Mouse (Mus musculus): ENCODE measurements around the gene Als2cr12.
"Not testable (repeated sequence)": the region's sequence is repeated elsewhere in the genome, so short reads cannot be mapped to it uniquely, and the experiment has no call there.

The Als2cr12 gene

DNA sequence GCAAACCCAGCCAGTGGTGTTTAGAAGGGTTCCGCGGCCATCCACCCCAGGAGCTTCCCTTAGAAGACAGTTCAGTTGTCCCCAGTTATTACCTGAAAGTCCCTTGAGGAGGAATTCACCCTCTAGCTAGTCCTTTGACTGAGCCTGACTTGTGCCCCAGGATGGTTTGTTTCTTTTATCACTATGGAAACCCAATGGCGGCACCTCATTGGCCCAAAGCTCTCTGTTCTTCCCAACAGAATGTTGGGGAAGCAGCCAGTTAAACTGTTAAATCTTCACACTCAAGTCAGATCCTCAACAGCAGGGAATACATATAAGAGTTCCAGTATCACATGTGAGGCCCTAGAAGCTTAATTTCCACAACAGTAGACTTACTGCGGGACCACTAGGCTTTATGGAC, at the start of gene Als2cr12:
Gene Als2cr12 (minus strand): TSS at position 180 of the 400 bp plus-strand sequence.
- DNase-seq = not testable (repeated sequence)

DNA sequence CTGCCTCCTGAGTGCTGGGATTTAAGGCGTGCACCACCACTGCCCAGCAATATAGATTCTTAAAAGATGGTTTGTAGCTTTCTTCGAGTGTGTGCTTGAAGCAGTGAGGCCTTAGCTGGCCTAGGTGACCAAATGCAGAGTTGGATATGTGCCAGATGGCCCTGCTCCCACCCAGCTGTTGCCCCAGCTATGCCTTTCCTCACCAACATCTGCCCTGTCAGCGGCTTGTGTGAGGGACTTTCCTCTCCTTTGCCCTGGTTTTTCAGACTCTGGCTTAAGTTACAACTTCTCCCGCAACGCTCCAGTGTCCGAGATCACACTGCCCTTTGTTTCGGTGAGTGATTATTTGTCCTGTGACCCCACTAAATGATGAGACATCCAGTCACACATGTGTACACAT, 48.9 kb upstream of the Als2cr12 start:
- DNase-seq = no peak

DNA sequence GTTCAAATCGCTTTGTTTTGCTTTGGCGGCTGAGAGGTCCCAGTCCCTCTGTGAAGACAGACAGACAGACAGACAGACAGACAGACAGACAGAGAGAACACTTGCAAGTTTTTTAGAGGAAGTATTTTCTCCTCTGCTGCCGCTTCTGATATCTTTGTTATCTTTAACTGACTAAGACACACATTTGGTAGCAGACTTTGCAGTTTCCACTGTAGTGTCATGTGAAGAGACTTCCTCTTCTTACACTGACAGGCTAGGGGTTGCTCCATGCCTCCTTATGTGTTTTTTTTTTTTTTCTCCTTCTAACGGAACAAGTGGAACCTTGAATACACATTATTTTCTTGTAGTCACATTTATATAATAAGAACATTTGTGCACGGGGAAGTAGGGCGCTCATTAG, 47.5 kb upstream of the Als2cr12 start:
- no peak for DNase-seq

DNA sequence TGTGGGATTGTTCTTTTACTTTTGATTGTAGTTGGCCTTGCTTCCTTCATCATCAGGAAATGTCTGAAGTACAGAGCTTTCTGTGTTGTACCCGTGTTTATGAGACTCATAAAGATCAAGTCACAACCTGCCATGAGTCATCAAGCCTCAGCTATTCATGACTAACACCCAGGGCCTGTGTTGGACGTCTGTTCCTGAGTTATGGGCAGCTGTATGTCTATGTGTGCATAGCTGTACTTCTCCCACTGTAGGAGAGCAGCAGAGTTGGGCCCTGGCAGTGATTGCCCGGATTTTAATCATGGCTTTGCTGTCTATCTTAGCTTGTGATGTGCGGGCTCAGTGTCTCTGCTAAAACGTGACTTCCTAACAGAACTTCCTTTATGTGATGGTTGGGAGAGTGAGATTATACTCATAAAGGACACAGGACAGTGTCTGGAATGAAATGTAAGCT, 46.8 kb upstream of the Als2cr12 start:
- no peak for DNase-seq

DNA sequence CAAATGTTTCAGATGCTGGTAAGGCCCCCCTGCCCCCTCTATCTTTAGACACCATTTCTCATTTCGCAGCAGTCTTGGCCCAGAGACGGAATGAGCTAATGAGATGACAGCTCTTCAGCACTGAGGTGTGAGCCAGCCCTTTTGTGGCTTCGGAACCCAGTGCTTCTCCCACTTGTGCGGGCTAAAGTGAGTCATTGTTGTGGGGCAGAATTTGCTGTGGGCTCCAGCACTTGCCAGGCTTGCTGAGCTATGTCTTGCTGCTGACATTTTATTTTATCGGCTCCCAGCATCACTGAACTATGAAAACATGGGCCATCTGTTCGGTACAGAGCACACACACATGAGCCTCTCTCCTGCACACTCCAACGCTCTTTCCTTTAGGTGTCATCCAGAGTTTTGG, 43.7 kb upstream of the Als2cr12 start:
- peak; percentile 94 for DNase-seq

DNA sequence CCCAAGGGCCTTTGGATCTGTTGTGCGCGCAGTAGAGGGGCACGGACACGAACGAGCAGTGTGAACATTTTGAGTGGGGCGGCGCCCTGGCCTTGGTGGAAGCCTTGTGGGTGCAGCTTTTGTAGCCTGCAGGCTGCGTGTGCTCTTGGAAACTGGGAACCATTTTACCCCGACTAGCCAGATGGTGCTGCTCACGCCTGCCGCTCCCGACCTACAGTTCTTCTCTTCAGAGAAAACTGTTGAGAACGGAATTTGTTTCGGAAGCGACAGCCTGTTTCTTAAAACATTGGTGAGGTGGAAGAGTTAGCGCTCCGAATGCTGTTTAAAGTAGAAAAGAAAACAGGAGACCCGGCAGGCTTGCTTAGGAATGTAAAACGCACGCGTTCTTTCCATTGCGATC, 41.2 kb upstream of the Als2cr12 start:
- peak; percentile 67 for DNase-seq

DNA sequence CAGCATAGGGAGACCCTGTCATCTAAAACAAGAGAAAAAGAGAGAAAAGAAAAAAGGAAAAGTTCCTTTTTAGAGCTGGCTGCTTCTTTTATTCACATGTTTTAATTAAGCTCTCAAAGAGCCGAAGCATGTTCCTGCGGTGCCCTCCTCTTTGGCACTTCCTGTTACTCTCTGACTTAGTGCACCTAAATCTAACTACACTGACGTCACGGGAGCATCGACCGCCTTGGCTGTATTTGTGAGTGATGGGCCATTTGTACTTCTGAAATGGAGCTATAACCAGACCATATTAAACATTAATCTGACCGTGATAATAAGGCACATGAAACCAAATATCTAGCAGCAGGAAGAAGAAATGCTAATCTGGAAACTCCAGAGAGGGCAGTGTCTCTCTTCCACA, 40.2 kb upstream of the Als2cr12 start:
- no peak for DNase-seq

DNA sequence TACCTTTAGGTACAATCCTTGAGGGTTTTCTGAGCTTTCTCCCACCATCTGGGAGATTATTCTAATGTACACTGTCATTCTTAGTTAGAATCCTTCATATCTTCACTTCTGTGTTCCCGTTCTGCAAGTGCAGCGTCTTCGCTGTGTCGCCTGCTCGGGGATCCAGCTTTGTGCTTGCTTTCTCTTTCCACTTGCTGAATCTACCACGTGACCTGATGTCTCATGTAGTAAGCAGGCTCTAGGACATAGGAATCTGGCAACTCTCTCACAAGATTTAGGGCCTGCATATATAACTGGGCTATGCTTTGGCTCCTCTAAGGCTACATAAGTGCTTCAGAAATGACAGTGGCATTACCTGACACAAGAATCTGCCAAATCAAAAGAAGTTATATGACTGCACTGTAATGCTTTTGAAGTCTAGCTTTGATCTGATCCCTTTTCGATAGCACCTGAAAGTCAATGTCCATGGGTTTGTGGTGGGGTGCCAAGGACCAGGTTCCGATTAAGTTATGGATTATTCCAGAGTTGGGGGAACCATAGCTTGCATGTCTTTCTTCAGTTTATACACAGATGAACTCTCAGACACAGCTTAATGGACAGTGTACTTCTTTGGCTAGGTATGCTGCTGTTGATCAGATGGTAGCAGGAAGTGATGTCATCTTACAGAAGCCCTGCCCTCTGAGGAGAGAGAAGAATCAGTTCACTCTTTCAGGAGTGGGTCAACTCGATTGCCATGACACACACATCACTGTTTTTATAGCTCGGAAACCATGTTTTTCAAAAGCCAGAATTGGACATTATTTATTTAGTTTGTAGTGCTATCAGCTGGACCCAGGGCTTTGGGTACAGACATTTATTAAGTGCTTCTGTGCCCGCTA, 38.5 kb upstream of the Als2cr12 start:
- DNase-seq = no peak

DNA sequence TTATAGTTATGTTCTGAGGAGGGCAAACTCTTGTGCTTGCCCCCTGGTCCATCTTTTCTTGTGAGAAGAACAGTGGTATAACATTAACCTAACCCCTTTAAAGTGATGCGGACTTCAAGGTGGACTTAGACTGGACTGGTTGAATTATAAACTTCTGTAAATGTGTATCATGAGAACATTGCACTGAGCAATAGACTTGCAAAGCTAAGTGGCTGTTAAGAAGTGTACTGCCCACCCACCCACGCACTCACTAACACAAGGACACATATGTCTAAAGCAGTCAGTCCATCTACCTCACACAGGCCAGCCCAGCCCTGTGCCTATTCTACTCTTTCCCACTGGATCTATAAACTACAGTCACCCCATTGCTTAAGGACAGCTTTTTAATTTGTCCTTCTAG, 37.8 kb upstream of the Als2cr12 start:
- no peak for DNase-seq

DNA sequence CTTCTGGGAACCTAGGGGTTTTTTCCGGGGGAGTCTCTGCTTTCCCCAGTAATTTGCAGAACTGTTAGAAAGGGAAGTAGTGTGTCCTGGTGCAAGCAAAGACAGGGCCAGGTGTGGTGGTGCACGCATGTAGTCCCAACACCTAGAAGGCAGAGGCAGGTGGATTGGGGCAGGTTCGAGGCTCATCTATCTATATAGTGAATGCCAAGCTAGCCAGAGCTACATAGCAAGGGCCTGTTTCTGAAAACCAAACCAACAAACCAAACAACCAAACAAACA, 32.7 kb upstream of the Als2cr12 start:
- DNase-seq = no peak

DNA sequence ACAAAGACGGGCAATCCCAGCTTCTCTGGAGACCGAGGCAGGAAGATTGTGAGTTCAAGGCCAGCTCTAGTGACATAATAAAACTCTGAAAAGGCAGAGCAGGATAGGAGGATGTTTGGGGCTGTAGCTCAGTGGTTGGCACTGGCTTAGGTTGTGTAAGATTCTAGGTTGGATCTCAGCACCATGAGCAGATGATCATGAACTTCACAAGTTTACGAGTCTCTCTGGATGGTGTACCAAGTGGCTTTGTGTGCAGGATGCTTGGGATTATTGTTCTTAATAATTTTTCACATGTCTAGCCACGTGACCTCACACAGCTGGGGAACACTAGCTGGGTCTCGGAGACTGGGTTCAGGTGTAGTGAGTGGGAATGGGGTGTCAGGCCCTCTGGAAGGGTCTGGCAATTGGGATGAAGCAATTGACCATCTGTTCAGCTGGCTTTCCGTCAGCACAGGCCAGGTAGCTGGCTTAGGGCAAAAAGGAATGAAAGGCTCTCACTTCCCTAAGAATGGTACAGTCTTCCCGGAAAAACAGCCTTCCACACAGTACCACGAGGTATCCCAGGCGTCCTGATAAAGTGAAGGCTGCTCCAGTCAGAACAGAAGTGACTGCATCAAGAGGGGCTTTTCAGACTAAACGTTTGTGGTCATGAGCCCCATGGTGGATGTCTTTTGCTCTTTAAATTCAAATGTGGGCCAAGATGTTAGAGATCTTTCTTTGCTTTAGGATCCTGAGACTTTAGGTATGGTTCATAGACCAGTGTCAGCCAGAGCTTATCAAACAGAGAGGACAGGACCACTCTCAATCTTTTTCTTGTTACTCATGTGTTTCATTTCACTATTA, 32.2 kb upstream of the Als2cr12 start:
- no peak for DNase-seq

DNA sequence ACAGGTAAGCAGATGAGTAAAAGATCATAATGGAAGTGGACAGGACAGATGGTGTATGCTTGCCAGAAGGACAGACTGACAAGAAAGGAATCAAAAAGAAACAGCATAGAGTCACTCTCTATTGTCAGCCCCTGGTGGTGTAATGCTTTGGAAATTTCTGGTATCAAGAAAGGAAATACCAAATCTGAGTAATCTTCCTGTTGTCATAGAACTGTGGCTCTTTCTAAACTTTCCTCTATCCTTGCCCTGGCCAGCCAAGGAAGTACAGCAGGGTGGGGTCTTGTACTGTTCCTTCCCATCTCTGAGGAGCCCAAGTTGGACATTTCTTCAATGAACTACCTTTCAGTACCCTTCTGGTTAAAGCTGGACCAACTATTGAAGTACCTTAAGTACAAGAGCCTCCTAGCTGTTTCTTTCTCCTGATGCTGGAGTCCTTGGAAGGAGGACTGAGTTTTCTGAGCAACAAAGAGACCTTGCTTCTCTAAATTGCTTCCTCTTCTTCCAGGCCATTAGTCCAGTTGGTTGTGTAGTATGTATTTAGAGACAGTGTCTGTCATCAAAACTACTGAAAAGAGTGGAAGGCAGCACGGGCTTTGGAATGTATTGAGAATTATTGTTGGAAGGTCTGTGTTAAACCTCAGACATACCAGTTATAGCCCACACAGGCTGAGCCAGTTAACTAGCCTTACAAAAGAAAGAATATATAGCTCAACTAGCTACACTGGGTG, 31.4 kb upstream of the Als2cr12 start:
- no peak for DNase-seq

DNA sequence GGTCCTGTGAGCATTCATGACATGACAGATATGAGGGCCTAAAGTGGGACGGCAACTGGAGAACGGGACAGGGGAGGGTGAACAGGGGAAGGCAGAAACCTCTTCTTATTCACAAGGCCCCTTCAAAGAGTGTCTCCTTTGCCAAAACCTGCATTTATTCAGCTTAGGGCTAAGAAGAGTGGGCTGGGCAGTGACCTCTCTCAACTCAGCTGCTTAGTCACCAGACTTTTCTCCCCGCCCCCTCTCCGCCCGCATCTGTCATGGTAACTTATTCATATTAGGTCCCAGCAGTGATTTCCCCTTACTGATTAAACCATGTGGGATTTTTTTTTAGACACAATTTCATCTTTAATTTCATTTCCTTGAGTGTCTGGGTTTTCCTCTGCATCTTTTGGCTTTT, 30.0 kb upstream of the Als2cr12 start:
- no peak for DNase-seq

DNA sequence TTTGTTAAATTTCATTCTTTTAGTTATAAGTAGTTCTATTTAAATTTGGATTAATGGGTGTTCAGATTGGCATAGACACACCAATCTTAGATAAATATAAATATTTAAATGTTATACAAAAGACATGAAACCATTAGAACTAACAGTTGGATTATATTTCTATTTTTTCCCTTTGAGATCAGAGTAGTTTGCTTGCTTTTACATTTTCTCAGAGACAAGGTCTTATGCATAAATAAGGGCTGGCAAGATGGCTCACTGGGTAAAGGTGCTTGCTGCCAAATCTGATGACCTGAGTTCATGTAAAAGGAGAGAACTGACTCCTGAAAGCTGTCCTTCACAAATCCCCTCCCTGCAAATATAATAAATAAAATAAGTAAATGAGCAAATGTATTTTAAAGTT, 29.3 kb upstream of the Als2cr12 start:
- DNase-seq = no peak

DNA sequence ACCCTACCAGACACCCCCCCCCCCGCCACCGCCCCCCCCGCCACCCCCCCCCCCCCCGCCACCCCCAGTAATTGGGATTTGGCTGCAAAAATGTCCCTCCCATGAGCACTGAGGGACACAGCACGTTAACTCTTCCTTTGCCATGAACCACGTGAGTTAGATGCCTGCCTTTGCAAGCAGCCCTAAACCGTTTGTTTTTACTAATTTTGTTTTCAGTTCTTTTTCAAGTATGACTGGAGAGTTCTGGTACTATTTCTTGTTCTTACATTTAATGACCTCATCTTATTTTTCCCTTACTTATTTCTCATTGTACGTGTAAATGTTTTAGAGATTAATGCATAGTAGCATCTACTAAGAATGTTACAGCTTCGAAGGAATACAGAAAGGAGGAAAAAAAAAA, 28.7 kb upstream of the Als2cr12 start:
- no peak for DNase-seq

DNA sequence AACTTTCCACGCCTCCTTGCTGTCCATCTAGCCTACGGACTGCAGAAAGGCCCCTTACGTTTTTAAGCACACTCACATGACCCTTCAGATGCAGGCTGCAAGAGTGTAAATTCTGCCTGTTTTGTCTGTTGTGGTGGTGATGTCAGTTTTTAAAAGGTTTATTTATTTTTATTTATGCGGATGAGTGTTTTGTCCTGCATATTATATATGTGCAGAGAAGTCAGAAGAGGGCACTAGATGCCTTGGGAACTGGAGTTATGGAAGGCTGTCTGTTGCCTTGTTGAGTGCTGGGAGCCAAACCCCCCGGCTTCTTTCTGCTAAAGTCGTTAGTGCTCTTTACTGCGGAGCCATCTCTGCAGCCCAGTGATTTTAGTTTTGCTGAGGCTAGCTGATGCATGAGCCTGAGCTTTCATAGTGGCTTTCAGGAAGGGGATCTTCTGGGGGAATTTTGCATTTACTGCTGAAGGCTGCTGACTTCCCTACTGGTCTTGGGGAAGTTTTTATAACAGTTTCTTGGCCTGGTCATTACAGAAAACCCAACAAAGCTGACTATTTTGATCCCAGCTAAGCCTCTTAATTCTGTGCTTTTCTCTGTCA, 28.1 kb upstream of the Als2cr12 start:
- no peak for DNase-seq

DNA sequence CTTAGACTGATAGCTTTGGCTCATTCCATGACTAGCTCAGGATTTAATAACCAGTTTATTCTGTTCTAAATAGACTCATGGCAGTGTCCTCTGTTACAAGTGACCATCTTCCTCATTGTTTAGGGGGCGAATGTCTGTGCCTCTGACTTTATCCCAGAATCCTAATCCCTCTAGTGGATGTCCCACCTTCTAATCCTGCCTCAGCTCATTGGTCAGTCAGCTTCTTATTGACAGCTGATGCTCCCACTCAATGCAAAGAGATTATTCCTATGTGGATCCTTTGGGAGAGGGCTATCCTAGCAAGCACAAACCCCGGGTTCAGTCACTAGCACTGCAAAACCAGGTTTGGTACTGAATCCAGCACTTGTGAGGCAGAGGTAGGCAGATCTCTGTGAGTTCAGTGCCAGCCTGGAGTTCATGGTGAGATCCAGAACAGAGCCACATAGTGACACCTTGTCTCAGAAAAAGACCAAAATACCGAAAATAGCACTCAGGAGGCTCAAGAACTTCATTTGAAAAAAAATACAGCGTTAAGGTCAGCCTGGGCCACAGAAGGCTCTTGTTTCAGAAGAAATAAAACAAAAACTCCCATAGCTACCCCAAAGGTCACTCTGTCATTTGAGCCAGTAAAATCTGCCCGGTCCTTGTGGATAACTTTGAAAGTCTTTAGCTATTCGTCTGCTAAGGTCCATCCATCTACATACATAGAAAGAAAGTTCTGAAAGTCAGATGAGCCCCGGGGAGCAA, 27.4 kb upstream of the Als2cr12 start:
- DNase-seq = no peak

DNA sequence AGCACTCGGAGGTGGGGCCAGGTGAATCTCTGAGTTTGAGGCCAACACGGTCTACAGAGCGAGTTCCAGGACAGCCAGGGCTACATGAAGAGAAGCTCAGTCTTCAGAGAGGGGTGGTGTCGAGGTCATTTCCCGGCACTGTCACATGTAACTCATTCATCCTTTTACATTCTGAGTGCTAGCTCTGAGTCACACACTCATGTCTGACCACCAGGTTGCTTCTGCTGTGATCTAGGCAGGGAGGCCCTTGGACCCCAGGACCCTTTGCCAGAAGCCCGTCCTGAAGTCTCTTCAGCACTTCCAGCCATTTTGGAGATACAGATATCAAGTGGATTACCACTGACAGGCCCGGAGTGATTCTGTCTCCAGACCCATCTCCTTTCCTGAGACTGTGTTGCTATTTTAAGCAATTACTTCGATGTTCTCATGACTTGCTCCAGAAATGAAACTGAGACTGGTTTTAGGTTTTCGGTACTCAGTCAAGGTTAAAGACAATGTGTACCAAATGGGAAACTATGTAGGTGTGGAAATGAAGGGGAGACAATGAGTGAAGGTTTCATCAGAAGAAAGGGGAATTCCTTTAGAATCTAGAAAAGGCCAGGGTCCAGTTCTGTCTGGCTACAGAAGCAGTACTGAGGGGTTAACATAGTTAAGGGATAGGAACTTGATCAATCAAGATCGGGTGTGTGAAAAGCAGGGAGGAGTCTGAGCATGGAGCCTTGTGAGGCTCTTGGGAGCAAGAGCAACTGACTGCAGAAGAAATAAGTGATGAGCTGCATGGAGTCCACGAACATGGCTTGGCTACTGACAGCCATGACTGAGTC, 26.5 kb upstream of the Als2cr12 start:
- no peak for DNase-seq

DNA sequence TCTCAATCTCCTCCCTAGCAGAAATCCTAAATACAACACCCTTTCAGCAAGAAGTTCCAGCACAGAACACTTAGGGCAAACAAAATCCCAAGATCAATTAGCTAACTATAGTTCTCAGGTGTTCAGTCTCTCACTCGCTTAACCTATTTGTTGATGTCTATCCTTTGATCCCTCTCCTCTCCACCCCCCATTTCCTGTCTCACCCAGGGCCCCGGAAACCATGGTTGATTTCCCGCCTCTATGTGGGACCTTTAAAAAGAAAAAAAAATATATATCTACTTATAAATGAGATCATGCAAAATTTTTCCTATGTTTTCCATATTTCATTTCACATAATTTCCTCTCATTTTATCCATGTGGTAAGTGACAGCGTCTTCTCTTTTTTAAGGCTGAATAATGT, 25.2 kb upstream of the Als2cr12 start:
- no peak for DNase-seq

DNA sequence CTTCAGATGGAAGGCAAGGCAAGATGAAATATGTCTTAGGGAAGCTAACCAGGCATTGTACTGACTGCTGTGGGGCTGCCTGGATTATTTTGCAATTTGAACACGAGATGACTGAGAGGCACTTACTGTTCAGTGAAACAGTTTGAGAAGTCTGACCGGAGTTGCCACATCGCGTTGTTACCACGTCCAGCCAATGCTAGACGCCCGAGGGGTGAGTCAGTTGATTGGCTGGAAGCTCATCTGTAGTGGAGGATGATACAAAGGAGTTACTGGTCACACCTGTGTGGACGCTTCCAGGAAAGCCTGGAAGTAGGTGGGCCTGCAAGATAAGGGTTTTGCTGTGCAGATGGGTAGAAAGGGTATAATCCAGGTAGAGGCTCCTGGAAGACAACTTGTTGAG, 24.3 kb upstream of the Als2cr12 start:
- DNase-seq = no peak

DNA sequence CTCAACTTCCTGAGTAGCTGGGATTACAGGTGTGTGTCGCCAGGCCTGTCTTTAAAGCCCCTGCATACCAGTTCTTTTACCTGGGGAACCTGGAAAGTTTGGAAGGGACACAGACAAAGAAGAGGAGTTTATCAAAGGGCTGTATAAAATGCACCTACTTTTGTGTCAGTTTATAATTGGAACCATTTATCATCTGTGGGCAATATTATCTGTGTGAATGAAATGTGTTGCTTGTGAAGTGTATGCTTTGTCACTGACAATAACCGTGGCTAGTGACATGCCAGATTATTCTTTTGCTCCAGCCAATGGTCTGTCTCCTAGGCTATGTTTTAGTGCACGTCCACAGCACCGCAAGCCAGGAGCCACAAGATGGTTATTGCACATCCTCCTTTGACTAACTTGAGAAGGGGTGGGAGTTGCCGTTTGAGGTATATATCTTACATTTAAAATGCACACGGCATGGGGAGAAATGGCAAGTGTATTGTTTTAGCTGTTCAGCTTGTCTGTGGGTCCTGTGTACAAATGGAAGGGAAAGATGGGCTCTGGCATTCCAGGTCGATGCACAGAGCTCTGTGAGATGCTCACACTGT, 23.7 kb upstream of the Als2cr12 start:
- DNase-seq = no peak
